8 mouse cellular contexts compared by ENCODE assay signal in the genomic region with DNA sequence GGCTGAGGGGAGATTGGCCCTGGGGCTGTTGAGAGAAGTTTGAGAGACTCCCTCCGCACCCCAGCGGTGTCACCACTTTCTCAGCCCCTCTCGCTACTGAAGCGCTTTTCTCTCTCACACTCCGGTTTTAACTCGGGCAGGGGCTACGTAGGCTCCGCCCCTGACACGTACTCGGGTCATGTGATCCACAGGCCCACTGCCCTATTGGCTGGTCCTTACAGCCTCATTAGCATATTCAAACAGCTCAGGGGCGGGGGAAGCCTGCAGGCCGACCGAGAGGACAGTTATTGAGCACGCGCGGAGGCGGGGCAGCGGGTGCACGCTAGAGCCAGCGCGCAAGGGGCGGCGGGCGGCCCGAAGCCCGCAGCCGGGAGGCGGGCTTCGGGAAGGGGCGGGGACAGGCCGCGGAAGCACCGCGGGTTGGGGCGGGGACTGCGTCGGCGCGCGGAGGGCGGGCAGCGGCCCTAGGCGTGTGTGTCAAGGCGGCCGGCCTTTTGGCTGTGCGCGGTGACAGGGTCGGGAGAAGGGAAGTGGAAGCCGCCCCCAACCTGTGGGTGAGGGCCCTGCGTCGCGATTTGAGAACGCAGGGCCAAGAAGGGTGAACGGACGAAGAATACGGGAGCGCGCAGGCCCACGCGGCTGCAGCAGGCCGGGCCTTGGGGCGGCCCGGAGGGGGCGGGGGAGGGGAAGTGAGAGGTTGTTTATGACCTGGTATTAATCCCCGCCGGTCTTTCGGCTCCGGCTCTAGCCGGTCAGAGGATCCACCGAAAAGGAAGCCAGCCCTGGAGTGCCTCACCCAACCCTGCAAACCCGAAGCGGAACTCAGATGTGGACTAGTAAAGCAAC. TPM values are rescaled to one million over a fixed set of nuclear protein-coding genes. Genes with fewer than 3 reads are reported as not detected.
DNase-seq lines count a peak whose midpoint lies in the region; ATAC-seq and TF ChIP-seq lines count a peak whose summit lies in the region.

A gene (minus strand): TSS at position 134 of the 846 bp plus-strand sequence.

- peaks cover 10% of the 10 kb centered on the region for H3K36me3 ChIP-seq in hindbrain, embryonic 13.5 days

- peak within 1 kb of the TSS; percentile 99 for H3K27ac ChIP-seq in hindbrain, embryonic 13.5 days

- no peaks in the 10 kb centered on the region for H3K9me3 ChIP-seq in hindbrain, embryonic 13.5 days

- H3K9ac ChIP-seq in hindbrain, embryonic 13.5 days, result peak within 1 kb of the TSS; percentile 98

- CTCF ChIA-PET in Patski (lab: Charles Lee), result no interaction called here

- peak; percentile 93 for ATAC-seq in Patski
- peak; percentile 96 for ATAC-seq in hindbrain, embryonic 13.5 days (ENCODE audit: low FRiP score)

- peak within 1 kb of the TSS; percentile 95 for H3K4me3 ChIP-seq in hindbrain, embryonic 13.5 days

- under 1% methylated on average over 72 of the region's 72 CpGs for WGBS in hindbrain, embryonic 13.5 days

- peaks cover 15% of the 10 kb centered on the region for H3K4me1 ChIP-seq in hindbrain, embryonic 13.5 days (replicated peaks)

- POLR2A ChIA-PET in Patski (lab: Charles Lee), result interaction anchor here (0.6 to 0.7 kb wide), 2 partner anchors 415 to 428 kb away, joined by 5 to 7 read pairs; no protein-coding TSS in a partner anchor

- TF ChIP-seq CTCF in Patski (IDR thresholded peaks at IDR 0.05), result no peak

- in situ Hi-C loops in Patski (cut with MboI; ENCODE audit: low pct_unique_long_range_greater_than_20kb), result loop anchor here (5.0 kb wide), 1 partner anchor 71 kb away; no protein-coding TSS in a partner anchor

- peak; percentile 96 for DNase-seq in Patski (ENCODE audit: low read depth, low spot score)
- peak; percentile 97 to 98 for DNase-seq in cerebellum, postnatal 14 days
- DNase-seq in frontal cortex, postnatal 14 days (ENCODE audit: low spot score in 2 of 2), result peak; percentile 97 to 99
- peak; percentile 95 for DNase-seq in layer of hippocampus, postnatal 25 days (ENCODE audit: extremely low spot score in 1 of 2, low spot score in 1 of 2)
- peak; percentile 100 for DNase-seq in lung, postnatal 25 days (ENCODE audit: low spot score)
- peak; percentile 99 for DNase-seq in retina, embryonic 14.5 days (ENCODE audit: low spot score)
- peak; percentile 96 for DNase-seq in thymus, postnatal 4 days

- H3K27me3 ChIP-seq in Patski, result no peaks in the 10 kb centered on the region
- no peaks in the 10 kb centered on the region for H3K27me3 ChIP-seq in hindbrain, embryonic 13.5 days

- H3K4me2 ChIP-seq in hindbrain, embryonic 13.5 days, result peak within 1 kb of the TSS; percentile 89

RNA-seq across cellular contexts. Expression of the gene that starts here (rescaled TPM):
- 25.6 TPM for polyA plus RNA-seq in Patski (2021)
- polyA plus RNA-seq in hindbrain, embryonic 13.5 days (2015; fragmentation: Nextera tagmentation; extraction: Ambion mirVana), result 13.7 and 19.6 TPM in 2 replicates
- total RNA-seq in layer of hippocampus, postnatal 25 days (2021), result 10 to 100 TPM; 44.4 to 46.0 TPM

Comparison
In these comparisons a context has a peak if more than half of its experiments do, and no peak if none do; other contexts are left out.
1. Peak in every context shown above with its lines: DNase-seq, ATAC-seq, H3K4me3 ChIP-seq and H3K27ac ChIP-seq.